Mouse (Mus musculus): ENCODE data around the gene Tnp2. TPM values are rescaled to one million over a fixed set of nuclear protein-coding genes. Genes with fewer than 3 reads are reported as not detected.

Tnp2 gene
- polyA plus RNA-seq (2011; ENCODE audit: insufficient read length, low read depth, missing spikeins), result not detected in 2 replicates

- 0 out of 2 replicates have a peak, but pooled peaks cover 3% of the 10 kb centered on the region for H3K4me1 ChIP-seq (ENCODE audit: control insufficient read depth, insufficient read depth, low read length)
- no peak within 1 kb of the TSS for H3K4me3 ChIP-seq (ENCODE audit: insufficient read depth, low read length)
- TF ChIP-seq POLR2A (IDR thresholded peaks at IDR 0.05; ENCODE audit: low read depth, low read length) (no peak), CTCF (IDR thresholded peaks at IDR 0.05; ENCODE audit: borderline replicate concordance, insufficient read depth, low read length) (no peak)
- no peak within 1 kb of the TSS; the same call in 1 of the 2 replicates for H3K27ac ChIP-seq (ENCODE audit: insufficient read depth, low read length)
Measured at GRCm38 (mm10) chr16:10788271-10788670, at the start of gene Tnp2. Gene Tnp2, minus strand, starts transcription at chr16:10788660.

- no peak overlapping the region for H3K4me3 ChIP-seq (ENCODE audit: insufficient read depth, low read length)
- no peak for TF ChIP-seq CTCF (IDR thresholded peaks at IDR 0.05; ENCODE audit: borderline replicate concordance, insufficient read depth, low read length)
- no peak for TF ChIP-seq POLR2A (IDR thresholded peaks at IDR 0.05; ENCODE audit: low read depth, low read length)
Measured at GRCm38 (mm10) chr16:10837903-10838302, 49.4 kb upstream of the Tnp2 start.

GRCm38 (mm10) chr16:10837250-10837649 is 48.8 kb upstream of the Tnp2 start:
- Histone ChIP-seq H3K4me3 (ENCODE audit: insufficient read depth, low read length) (no peak overlapping the region), H3K27ac (ENCODE audit: insufficient read depth, low read length) (no peak overlapping the region), H3K4me1 (ENCODE audit: control insufficient read depth, insufficient read depth, low read length) (no peaks in the 10 kb centered on the region)
- TF ChIP-seq CTCF (IDR thresholded peaks at IDR 0.05; ENCODE audit: borderline replicate concordance, insufficient read depth, low read length), result no peak
- no peak for TF ChIP-seq POLR2A (IDR thresholded peaks at IDR 0.05; ENCODE audit: low read depth, low read length)

More at GRCm38 (mm10) chr16:10837903-10838302, 49.4 kb upstream of the Tnp2 start:
- Histone ChIP-seq H3K4me1 (ENCODE audit: control insufficient read depth, insufficient read depth, low read length) (no peaks in the 10 kb centered on the region), H3K27ac (ENCODE audit: insufficient read depth, low read length) (no peak overlapping the region)

GRCm38 (mm10) chr16:10836388-10836787 is 47.9 kb upstream of the Tnp2 start:
- no peak overlapping the region for H3K4me3 ChIP-seq (ENCODE audit: insufficient read depth, low read length)
- no peak for TF ChIP-seq CTCF (IDR thresholded peaks at IDR 0.05; ENCODE audit: borderline replicate concordance, insufficient read depth, low read length)
- TF ChIP-seq POLR2A (IDR thresholded peaks at IDR 0.05; ENCODE audit: low read depth, low read length), result no peak
- H3K27ac ChIP-seq (ENCODE audit: insufficient read depth, low read length), result no peak overlapping the region
- H3K4me1 ChIP-seq (ENCODE audit: control insufficient read depth, insufficient read depth, low read length), result no peaks in the 10 kb centered on the region

- Histone ChIP-seq H3K27ac (ENCODE audit: insufficient read depth, low read length) (no peak within 1 kb of the TSS), H3K4me1 (ENCODE audit: control insufficient read depth, insufficient read depth, low read length) (no peaks in the 10 kb centered on the region)
- TF ChIP-seq POLR2A (IDR thresholded peaks at IDR 0.05; ENCODE audit: low read depth, low read length) (0 out of 2 replicates have a peak, but pooled peaks have one; percentile 32), CTCF (IDR thresholded peaks at IDR 0.05; ENCODE audit: borderline replicate concordance, insufficient read depth, low read length) (no peak)
Measured at GRCm38 (mm10) chr16:10834911-10835587, 46.6 kb upstream of the Tnp2 start, which contains the start of gene Rmi2. Gene Rmi2, plus strand, starts transcription at chr16:10835059.

GRCm38 (mm10) chr16:10834542-10834910 is 46.1 kb upstream of the Tnp2 start:
- Histone ChIP-seq H3K4me1 (ENCODE audit: control insufficient read depth, insufficient read depth, low read length) (no peaks in the 10 kb centered on the region), H3K4me3 (ENCODE audit: insufficient read depth, low read length) (peak overlapping the region; percentile 32), H3K27ac (ENCODE audit: insufficient read depth, low read length) (no peak overlapping the region)
- TF ChIP-seq POLR2A (IDR thresholded peaks at IDR 0.05; ENCODE audit: low read depth, low read length) (no peak), CTCF (IDR thresholded peaks at IDR 0.05; ENCODE audit: borderline replicate concordance, insufficient read depth, low read length) (no peak)

More at GRCm38 (mm10) chr16:10834911-10835587, 46.6 kb upstream of the Tnp2 start, which contains the start of gene Rmi2:
- H3K4me3 ChIP-seq (ENCODE audit: insufficient read depth, low read length), result peak within 1 kb of the TSS; percentile 34

- no peaks in the 10 kb centered on the region for H3K4me1 ChIP-seq (ENCODE audit: control insufficient read depth, insufficient read depth, low read length)
- no peak overlapping the region for H3K4me3 ChIP-seq (ENCODE audit: insufficient read depth, low read length)
- H3K27ac ChIP-seq (ENCODE audit: insufficient read depth, low read length), result no peak overlapping the region
- TF ChIP-seq CTCF (IDR thresholded peaks at IDR 0.05; ENCODE audit: borderline replicate concordance, insufficient read depth, low read length), result no peak
- no peak for TF ChIP-seq POLR2A (IDR thresholded peaks at IDR 0.05; ENCODE audit: low read depth, low read length)
Measured at GRCm38 (mm10) chr16:10828461-10828805, 40.0 kb upstream of the Tnp2 start.

- TF ChIP-seq CTCF (IDR thresholded peaks at IDR 0.05; ENCODE audit: borderline replicate concordance, insufficient read depth, low read length) (no peak), POLR2A (IDR thresholded peaks at IDR 0.05; ENCODE audit: low read depth, low read length) (no peak)
- Histone ChIP-seq H3K4me1 (ENCODE audit: control insufficient read depth, insufficient read depth, low read length) (no peaks in the 10 kb centered on the region), H3K4me3 (ENCODE audit: insufficient read depth, low read length) (no peak overlapping the region), H3K27ac (ENCODE audit: insufficient read depth, low read length) (no peak overlapping the region)
Measured at GRCm38 (mm10) chr16:10827766-10828460, 39.5 kb upstream of the Tnp2 start.

GRCm38 (mm10) chr16:10827269-10827668 is 38.8 kb upstream of the Tnp2 start:
- TF ChIP-seq POLR2A (IDR thresholded peaks at IDR 0.05; ENCODE audit: low read depth, low read length) (no peak), CTCF (IDR thresholded peaks at IDR 0.05; ENCODE audit: borderline replicate concordance, insufficient read depth, low read length) (no peak)
- Histone ChIP-seq H3K4me1 (ENCODE audit: control insufficient read depth, insufficient read depth, low read length) (no peaks in the 10 kb centered on the region), H3K27ac (ENCODE audit: insufficient read depth, low read length) (no peak overlapping the region), H3K4me3 (ENCODE audit: insufficient read depth, low read length) (no peak overlapping the region)

GRCm38 (mm10) chr16:10825840-10826239 is 37.4 kb upstream of the Tnp2 start:
- TF ChIP-seq POLR2A (IDR thresholded peaks at IDR 0.05; ENCODE audit: low read depth, low read length), result no peak
- TF ChIP-seq CTCF (IDR thresholded peaks at IDR 0.05; ENCODE audit: borderline replicate concordance, insufficient read depth, low read length), result no peak
- Histone ChIP-seq H3K27ac (ENCODE audit: insufficient read depth, low read length) (no peak overlapping the region), H3K4me1 (ENCODE audit: control insufficient read depth, insufficient read depth, low read length) (no peaks in the 10 kb centered on the region), H3K4me3 (ENCODE audit: insufficient read depth, low read length) (no peak overlapping the region)
